Mouse (Mus musculus) cerebellum, postnatal 14 days (tissue): ENCODE measurements around the gene Carmil1.
"Not testable (repeated sequence)": the region's sequence is repeated elsewhere in the genome, so short reads cannot be mapped to it uniquely, and the experiment has no call there.

Source experiments
- DNase-seq, 2 experiments: peaks; one replicate each; pipeline ENCODE4 v3.0.0; 2021; ENCODE audit warnings: mixed read lengths in 2 of 2

Carmil1 gene

GRCm38 (mm10) chr13:24151335-24151734, 129.3 kb downstream of the Carmil1 start:
- peak; percentile 15 to 36 for DNase-seq

GRCm38 (mm10) chr13:24148549-24148948, 132.0 kb downstream of the Carmil1 start:
- no peak for DNase-seq

GRCm38 (mm10) chr13:24147006-24147405, 133.6 kb downstream of the Carmil1 start:
- no peak for DNase-seq

GRCm38 (mm10) chr13:24146541-24146940, 134.1 kb downstream of the Carmil1 start:
- no peak for DNase-seq

GRCm38 (mm10) chr13:24144858-24145257, 135.7 kb downstream of the Carmil1 start:
- no peak for DNase-seq

- DNase-seq = peak; percentile 70 to 72
Measured at GRCm38 (mm10) chr13:24144141-24144540, 136.5 kb downstream of the Carmil1 start.

GRCm38 (mm10) chr13:24136836-24137235, 143.8 kb downstream of the Carmil1 start:
- DNase-seq = no peak

GRCm38 (mm10) chr13:24135282-24136230, 145.0 kb downstream of the Carmil1 start:
- DNase-seq = no peak

GRCm38 (mm10) chr13:24132866-24133265, 147.7 kb downstream of the Carmil1 start:
- no peak for DNase-seq

- no peak for DNase-seq
Measured at GRCm38 (mm10) chr13:24131319-24131718, 149.3 kb downstream of the Carmil1 start.

GRCm38 (mm10) chr13:24130741-24131140, 149.9 kb downstream of the Carmil1 start:
- DNase-seq = no peak

GRCm38 (mm10) chr13:24128731-24129130, 151.9 kb downstream of the Carmil1 start:
- DNase-seq = no peak

- no peak for DNase-seq
Measured at GRCm38 (mm10) chr13:24125865-24126264, 154.7 kb downstream of the Carmil1 start.

GRCm38 (mm10) chr13:24117181-24117812, 163.3 kb downstream of the Carmil1 start:
- DNase-seq = peak; percentile 83 to 85

GRCm38 (mm10) chr13:24112689-24113348, 167.8 kb downstream of the Carmil1 start:
- DNase-seq = peak; percentile 82 to 83

- DNase-seq = no peak
Measured at GRCm38 (mm10) chr13:24110329-24110728, 170.3 kb downstream of the Carmil1 start.

- no peak for DNase-seq
Measured at GRCm38 (mm10) chr13:24108282-24108681, 172.3 kb downstream of the Carmil1 start.

GRCm38 (mm10) chr13:24107058-24107457, 173.5 kb downstream of the Carmil1 start:
- no peak for DNase-seq

- DNase-seq = no peak
Measured at GRCm38 (mm10) chr13:24105838-24106237, 174.8 kb downstream of the Carmil1 start.

- no peak for DNase-seq
Measured at GRCm38 (mm10) chr13:24105340-24105669, 175.3 kb downstream of the Carmil1 start.

- DNase-seq = not testable (repeated sequence)
Measured at GRCm38 (mm10) chr13:24104611-24105339, 175.8 kb downstream of the Carmil1 start.

- no peak for DNase-seq
Measured at GRCm38 (mm10) chr13:24104016-24104415, 176.6 kb downstream of the Carmil1 start.

- DNase-seq = no peak
Measured at GRCm38 (mm10) chr13:24103152-24103551, 177.4 kb downstream of the Carmil1 start.
